Mouse (Mus musculus): Measurements from ENCODE around the gene Zbtb8os.

GRCm38 (mm10) chr4:129293702-129294101 is 41.8 kb upstream of the Zbtb8os start:
- no peak for TF ChIP-seq CTCF (IDR thresholded peaks at IDR 0.05; ENCODE audit: low read depth)
- no peak for TF ChIP-seq EP300 (IDR thresholded peaks at IDR 0.05; ENCODE audit: low read depth)

Data from liver, embryonic 14.5 days (tissue).